Mouse (Mus musculus): ENCODE results near the gene Trip4.

- TF ChIP-seq CTCF (IDR thresholded peaks at IDR 0.05) (no peak), POLR2A (IDR thresholded peaks at IDR 0.05; ENCODE audit: insufficient read depth, low read depth, low read length) (no peak), EP300 (IDR thresholded peaks at IDR 0.05; ENCODE audit: insufficient read depth, low read depth, low read length) (no peak)
Observed at GRCm38 (mm10) chr9:65832041-65832440, 76.6 kb downstream of the Trip4 start.

All from heart, adult 2 months (tissue).